Mouse (Mus musculus) embryonic stem cell, embryonic (primary cell): ENCODE measurements around the gene Lif.

Experiments used
- CTCF ChIA-PET, 4 experiments: fragments of 300-600 bp in 2 of 4; fragments of 350-600 bp in 2 of 4; sonication (Branson Sonifier 250); formaldehyde crosslinking; loops; one replicate each; lab custom pipeline; 2022; ENCODE audit warnings: inconsistent platforms in 2 of 4; lab: Charles Lee
- POLR2A ChIA-PET, 4 experiments: fragments of 300-600 bp in 2 of 4; fragments of 350-600 bp in 2 of 4; sonication (Branson Sonifier 250); formaldehyde crosslinking; loops; one replicate each; lab custom pipeline; 2022; ENCODE audit warnings: antibody characterized with exemption in 4 of 4, inconsistent platforms in 1 of 4; lab: Charles Lee

Lif gene

DNA sequence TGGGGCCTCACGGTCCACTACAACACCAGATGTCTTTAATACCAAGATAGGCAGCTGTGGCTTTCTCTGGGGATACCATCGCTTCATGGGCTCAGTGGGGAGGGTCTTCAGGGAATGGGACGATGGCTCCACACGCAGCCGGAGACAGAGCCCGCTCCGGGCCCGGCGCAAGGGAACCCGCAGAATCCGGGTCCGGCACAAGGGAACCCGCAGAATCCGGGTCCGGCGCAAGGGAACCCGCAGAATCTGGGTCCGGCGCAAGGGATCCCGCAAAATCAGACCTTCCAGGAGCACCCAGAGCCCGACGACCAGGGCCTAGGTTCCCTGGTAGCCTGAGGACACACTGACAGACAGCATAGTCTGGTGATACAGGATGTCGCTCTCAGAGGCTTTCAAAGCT, 17.7 kb upstream of the Lif start:
- CTCF ChIA-PET: interaction anchor here in 2 of 4 experiments (1.0 to 5.8 kb wide), 6 partner anchors 8 to 582 kb away, joined by 3 to 41 read pairs (median 4); partner anchors contain the start of gene Rnf215 (in 1 of the 2)

DNA sequence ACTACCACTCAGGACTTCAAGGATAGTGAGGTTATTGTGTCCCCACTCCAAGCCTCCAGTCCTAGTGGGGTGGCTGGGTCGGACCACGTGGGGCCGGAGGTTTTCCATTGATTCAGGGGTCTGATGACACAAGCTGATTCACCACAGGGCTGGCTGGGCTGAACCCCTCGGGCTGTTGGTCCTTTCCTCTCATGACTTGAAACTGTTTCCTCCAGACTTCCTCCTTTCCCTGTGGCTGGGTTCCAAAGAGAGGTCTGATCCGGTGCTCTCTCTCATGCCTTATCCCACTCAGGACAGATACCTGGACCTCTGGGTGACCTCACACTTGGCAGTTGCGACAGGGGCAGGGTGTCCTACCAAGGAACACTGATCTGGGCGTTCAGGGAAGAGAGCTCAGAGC, 17.2 kb upstream of the Lif start:
- ChIA-PET POLR2A (interaction anchor here in 3 of 4 experiments (0.7 to 3.9 kb wide), 12 partner anchors 10 to 625 kb away, joined by 3 to 22 read pairs (median 4); partner anchors contain the start of genes Ccdc157 (in 1 of the 3) and Sf3a1 (in 1 of the 3)), CTCF (interaction anchor here in 3 of 4 experiments (0.6 to 5.8 kb wide), 8 partner anchors 10 to 340 kb away, joined by 3 to 41 read pairs (median 4); partner anchors contain the start of gene Rnf215 (in 1 of the 3))

More for the DNA sequence above, 17.7 kb upstream of the Lif start:
- POLR2A ChIA-PET: interaction anchor here in 2 of 4 experiments (0.7 to 3.9 kb wide), 17 partner anchors 8 to 413 kb away, joined by 3 to 22 read pairs (median 6); partner anchors contain the start of genes Ccdc157 (in 1 of the 2), Sf3a1 (in 1 of the 2) and Tbc1d10a (in 1 of the 2)

DNA sequence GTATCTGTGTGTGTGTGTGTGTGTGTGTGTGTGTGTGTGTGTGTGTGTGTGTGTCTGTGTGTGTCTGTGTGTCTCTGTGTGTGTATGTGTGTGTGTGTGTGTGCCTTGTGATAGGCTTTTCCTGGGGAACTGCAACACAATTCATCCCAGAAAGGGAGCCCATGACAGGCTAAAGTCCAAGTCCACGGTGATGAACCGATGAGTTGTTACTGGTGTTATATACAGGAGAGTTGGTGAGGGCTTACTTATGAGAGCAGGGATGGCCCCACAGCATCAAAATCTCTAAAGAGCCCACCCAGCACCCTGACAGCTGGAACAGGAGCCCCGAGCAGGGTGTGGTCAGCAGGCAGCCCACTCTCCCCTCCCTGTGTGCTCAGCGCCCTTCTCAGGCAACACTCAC, 16.2 kb upstream of the Lif start:
- CTCF ChIA-PET: interaction anchor here in 3 of 4 experiments (0.5 to 5.8 kb wide), 6 partner anchors 9 to 106 kb away, joined by 3 to 41 read pairs (median 4); partner anchors contain the start of gene Rnf215 (in 1 of the 3)
- POLR2A ChIA-PET: interaction anchor here in 3 of 4 experiments (0.6 to 3.9 kb wide), 13 partner anchors 10 to 143 kb away, joined by 3 to 22 read pairs (median 4); no protein-coding TSS in a partner anchor

DNA sequence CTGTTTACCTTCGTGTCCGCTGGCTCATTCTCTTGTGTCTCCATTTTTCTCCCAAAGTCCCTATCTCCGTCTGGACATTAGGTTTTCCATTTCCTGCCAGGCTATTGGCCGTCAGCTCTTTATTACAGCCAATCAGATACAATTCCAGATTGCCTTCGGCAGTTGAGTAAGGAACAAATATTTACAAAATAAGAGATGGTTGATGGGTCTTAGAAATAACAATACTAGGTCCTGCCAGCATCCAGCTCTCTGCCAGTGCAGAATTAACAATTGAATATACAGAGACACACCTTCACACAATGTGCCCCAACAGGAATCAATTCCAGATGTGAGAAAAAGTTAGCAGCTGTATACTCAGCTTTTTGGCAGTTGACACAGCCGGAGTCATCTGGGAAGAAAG, 11.2 kb upstream of the Lif start:
- ChIA-PET CTCF (interaction anchor here (0.6 to 3.7 kb wide), 19 partner anchors 8 to 205 kb away, joined by 3 to 35 read pairs (median 4); partner anchors contain the start of genes Rnf215 (in 2 of the 4), Lif (in 1 of the 4), Osm (in 1 of the 4) and Tbc1d10a (in 1 of the 4)), POLR2A (interaction anchor here (0.5 to 3.8 kb wide), 33 partner anchors 9 to 550 kb away, joined by 3 to 32 read pairs (median 4); partner anchors contain the start of genes Castor1 (in 2 of the 4), Lif (in 2 of the 4), Osm (in 2 of the 4) and Tbc1d10a (in 2 of the 4))

DNA sequence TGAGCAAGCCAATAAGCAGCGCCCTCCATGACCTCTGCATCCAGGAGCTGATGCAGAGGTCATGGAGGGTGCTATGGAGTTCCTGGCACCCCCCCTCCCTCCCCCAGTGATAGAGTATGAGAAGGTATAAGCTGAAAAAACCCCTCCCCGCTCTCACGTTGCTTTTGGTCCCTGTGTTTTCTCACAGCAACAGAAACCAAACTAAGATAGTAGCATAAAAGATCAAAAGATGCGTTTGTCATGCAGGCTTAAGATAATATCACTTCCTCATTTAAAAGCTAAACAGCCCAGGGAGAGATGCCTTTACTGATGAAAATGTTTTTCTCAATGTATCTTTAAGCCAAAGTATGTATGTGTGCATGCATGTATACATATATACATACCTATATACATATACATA, 10.7 kb upstream of the Lif start:
- POLR2A ChIA-PET: interaction anchor here in 3 of 4 experiments (0.6 to 3.8 kb wide), 40 partner anchors 8 to 627 kb away, joined by 3 to 32 read pairs (median 4); partner anchors contain the start of genes Hormad2 (in 2 of the 3), Lif (in 2 of the 3), Osm (in 2 of the 3) and Tbc1d10a (in 2 of the 3)

DNA sequence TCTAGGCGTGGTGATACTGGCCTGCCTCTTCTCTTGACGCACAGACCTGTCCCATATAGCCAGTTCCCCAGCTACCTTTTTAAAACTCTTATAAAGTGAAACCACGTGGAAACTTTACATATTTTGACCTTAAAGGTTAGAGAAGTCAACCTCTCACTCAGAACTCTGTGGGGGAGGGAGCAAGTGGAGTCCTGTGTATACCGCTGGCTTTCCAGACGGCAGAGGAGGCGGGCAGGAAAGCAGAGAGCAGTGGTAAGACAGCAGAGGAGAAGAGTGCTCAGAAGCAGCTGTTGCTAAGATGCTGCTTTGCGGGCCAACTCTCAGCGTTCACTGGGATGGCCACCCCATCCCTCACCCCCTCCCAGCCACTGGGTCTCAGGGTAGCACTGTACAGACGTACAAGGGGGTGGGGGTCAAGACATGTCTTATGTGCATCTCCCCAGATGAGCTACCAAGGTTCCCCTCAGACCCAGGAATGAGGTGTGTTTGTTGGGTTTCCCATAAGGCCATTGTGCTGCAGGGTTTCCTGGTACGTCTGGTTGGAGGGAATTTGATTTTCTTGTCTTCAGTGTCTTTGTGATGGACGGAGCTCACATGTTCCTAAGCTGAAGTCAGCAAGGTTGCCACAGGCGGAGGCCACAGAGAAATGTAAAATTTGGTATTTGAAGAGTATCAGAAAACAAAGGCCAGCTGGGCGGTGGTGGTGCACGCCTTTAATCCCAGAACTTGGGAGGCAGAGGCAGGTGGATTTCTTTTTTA, 10.0 kb upstream of the Lif start:
- POLR2A ChIA-PET: interaction anchor here in 3 of 4 experiments (0.5 to 3.8 kb wide), 35 partner anchors 9 to 626 kb away, joined by 3 to 32 read pairs (median 4); partner anchors contain the start of genes Lif (in 2 of the 3), Tbc1d10a (in 2 of the 3), Castor1 (in 1 of the 3) and Hormad2 (in 1 of the 3)
- CTCF ChIA-PET: interaction anchor here in 3 of 4 experiments (0.5 to 3.7 kb wide), 15 partner anchors 8 to 813 kb away, joined by 3 to 35 read pairs (median 4); partner anchors contain the start of genes Lif (in 1 of the 3) and Rnf215 (in 1 of the 3)

More for the DNA sequence above, 10.7 kb upstream of the Lif start:
- CTCF ChIA-PET: interaction anchor here (0.6 to 3.7 kb wide), 17 partner anchors 9 to 814 kb away, joined by 3 to 35 read pairs (median 4); partner anchors contain the start of genes Rnf215 (in 2 of the 4), Lif (in 1 of the 4), Osm (in 1 of the 4) and Tbc1d10a (in 1 of the 4)

DNA sequence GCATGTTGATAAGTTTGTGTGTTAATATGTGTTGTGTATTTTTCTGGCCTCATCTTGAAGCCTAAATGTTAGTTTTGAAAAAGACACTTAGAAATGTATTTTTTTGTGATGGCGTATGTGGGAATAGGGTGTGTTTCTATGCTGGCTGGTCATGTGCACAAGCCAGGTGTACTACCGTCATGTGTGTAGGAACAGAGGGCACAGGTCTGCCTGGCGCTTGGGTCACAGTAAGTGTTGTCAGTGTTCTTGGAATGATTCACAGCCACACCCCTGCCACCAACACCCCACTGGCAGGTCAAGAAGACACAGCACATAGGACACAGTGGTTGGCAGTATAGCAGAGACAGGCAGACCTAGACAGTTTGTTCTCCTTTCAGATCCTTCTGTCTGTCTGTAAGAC, 8.2 kb upstream of the Lif start:
- POLR2A ChIA-PET: interaction anchor here in 1 of 4 experiments (1.7 to 3.5 kb wide), 2 partner anchors 9 to 10 kb away, joined by 4 to 32 read pairs; partner anchors contain the start of gene Lif

DNA sequence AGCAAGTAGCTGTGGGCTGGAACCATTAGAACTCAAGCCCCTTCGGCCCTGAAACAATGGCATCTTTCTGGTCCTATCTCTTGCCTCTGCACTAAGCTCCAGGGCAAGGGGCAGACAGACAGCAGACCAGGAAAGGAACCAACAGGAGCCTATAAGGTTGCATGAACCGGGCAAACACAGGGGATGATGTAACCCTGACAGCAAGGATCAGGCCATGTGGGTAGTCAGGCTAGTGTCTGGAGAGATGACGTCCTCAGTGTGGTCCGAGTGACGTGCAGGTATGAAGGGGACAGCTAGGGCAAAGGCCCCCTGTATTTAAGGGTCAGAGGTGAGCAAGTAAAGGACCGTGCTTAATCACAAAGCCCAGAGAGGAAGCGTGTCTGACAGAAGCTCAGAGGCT, 7.1 kb upstream of the Lif start:
- CTCF ChIA-PET: interaction anchor here in 3 of 4 experiments (0.9 to 3.6 kb wide), 9 partner anchors 9 to 572 kb away, joined by 3 to 21 read pairs (median 6); no protein-coding TSS in a partner anchor
- POLR2A ChIA-PET: interaction anchor here in 2 of 4 experiments (0.9 to 2.4 kb wide), 13 partner anchors 8 to 445 kb away, joined by 3 to 22 read pairs (median 4); no protein-coding TSS in a partner anchor

More for the DNA sequence above, 8.2 kb upstream of the Lif start:
- CTCF ChIA-PET: no interaction called here

DNA sequence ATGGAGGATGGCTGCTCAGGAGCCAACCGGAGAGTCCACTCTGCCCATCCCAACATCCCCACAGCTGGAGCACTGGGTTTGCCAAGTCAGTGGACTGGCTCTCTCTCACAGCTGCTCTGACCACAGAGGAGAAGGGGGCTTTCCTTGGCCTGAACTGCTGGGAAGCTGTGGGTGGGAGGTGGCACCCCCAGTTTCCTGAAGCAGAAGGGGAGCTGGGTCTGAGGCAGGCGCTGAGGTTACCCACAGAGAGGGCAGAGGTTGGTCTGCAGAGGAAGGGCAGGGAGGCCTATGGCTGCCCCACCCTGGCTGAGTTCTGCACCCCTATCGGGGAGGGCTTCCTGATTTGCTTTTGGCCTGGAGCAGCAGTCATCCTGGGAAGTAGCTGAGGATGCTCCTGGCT, 6.0 kb upstream of the Lif start:
- ChIA-PET POLR2A (interaction anchor here in 3 of 4 experiments (0.5 to 2.4 kb wide), 16 partner anchors 10 to 444 kb away, joined by 3 to 22 read pairs (median 4); partner anchors contain the start of gene Tbc1d10a (in 1 of the 3)), CTCF (interaction anchor here in 3 of 4 experiments (0.5 to 3.6 kb wide), 10 partner anchors 7 to 219 kb away, joined by 3 to 21 read pairs (median 6); no protein-coding TSS in a partner anchor)

DNA sequence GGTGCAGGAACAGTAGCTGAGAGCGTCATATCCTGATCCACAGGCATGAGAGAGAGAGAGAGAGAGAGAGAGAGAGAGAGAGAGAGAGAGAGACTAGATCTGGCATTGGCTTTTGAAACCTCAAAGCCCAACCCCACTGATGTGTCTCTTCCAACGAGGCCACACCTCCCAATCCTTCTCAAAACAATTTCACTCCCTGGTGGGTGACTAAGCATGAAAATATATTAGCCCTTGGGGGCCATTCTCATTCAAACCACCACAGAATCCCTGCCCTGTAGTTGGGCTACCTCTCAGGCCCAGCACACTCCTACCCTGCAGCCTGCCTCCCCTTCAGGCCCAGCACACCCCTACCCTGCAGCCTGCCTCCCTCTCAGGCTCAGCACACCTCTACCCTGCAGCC, 4.5 kb upstream of the Lif start:
- CTCF ChIA-PET: interaction anchor here in 3 of 4 experiments (0.6 to 3.6 kb wide), 4 partner anchors 8 to 568 kb away, joined by 3 to 21 read pairs (median 4); no protein-coding TSS in a partner anchor
- POLR2A ChIA-PET: interaction anchor here in 3 of 4 experiments (0.6 to 2.3 kb wide), 7 partner anchors 14 to 555 kb away, joined by 3 to 13 read pairs (median 3); partner anchors contain the start of gene Tbc1d10a (in 1 of the 3)

DNA sequence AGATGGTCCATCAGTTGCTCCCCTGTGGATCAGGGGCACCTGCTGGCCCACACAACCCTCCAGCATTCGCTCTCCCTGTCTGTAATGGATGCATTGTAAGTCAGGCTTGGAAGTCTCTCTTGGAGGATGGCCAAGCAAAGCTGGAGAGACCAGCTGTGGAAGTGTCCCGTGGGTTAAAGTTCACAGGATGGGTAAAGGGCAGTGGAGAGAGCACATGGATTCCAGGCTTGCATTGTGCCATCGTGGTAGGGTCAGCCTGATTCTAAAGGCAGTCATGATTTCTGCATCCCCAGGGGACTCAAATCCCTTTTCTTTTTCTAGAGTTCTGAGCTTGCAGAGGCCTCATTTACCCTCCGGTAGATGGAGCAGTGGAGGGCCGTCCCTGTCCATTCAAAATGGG, 399 bp downstream of the Lif start:
- CTCF ChIA-PET: interaction anchor here (0.9 to 4.4 kb wide), 37 partner anchors 9 to 718 kb away, joined by 3 to 50 read pairs (median 7); partner anchors contain the start of genes Castor1 (in 2 of the 4), Rnf215 (in 1 of the 4) and Tbc1d10a (in 1 of the 4)
- POLR2A ChIA-PET: interaction anchor here in 2 of 4 experiments (1.0 to 4.2 kb wide), 11 partner anchors 9 to 193 kb away, joined by 3 to 32 read pairs (median 4); partner anchors contain the start of gene Castor1 (in 1 of the 2)

DNA sequence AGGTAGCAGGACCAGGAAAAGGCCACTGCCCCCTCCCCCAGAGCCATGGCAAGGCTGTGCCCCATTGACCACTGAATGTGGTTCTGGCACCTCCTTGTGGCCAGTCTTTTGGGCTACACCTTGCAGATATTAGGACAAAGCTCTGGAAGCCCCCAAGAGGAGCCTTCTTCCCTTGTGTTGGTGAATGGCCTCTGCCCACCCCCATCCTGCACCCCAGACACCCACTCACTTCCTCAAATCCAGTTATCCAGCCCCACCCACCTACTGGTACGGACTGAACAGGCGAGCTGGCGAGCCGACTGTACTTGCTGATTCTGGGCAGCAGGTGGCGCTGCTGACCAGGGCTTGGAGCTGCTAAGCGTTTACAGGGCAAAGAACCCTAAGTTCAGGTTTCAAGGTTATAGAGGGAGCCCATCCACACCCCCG, 1.3 kb downstream of the Lif start:
- ChIA-PET CTCF (interaction anchor here (0.5 to 4.4 kb wide), 122 partner anchors 8 to 728 kb away, joined by 3 to 62 read pairs (median 4); partner anchors contain the start of genes Rnf215 (in 3 of the 4), Castor1 (in 2 of the 4), Tbc1d10a (in 2 of the 4) and Ap1b1 (in 1 of the 4)), POLR2A (interaction anchor here in 3 of 4 experiments (0.6 to 4.2 kb wide), 23 partner anchors 8 to 474 kb away, joined by 3 to 32 read pairs (median 3); partner anchors contain the start of gene Rnf215 (in 1 of the 3))

DNA sequence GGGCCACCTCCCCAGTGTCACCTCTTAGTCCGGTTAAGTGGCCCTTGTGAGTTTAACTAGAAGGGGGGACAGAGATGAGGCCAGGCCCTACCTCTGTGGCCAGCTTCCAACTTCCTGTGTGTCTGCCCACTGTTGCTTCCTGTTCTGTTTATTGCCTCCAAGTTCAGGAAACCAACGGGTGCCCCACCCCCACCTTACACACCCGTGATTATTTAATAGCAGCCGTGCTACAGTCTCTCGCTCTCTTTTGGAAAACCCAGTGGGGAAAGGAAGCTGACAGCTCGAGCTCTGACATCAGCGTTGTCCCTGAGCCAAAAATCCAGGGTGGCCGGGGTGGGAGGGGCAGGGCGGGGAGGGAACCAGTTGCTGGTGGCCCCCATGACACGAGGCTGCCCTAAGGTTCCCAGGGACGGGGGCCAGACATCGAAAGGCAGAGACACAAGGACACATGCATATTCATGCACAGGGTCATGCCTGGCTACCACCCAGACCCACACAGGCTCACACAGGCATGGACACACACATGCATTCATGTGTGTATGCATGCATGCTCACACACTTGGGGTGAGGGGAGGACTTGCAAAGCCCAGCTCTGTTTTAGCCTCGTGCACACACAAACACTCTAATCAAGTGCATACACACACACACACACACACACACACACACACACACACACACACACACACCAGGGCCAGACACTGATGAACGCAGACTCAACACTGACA, 3.3 kb downstream of the Lif start:
- POLR2A ChIA-PET: interaction anchor here (0.6 to 4.2 kb wide), 39 partner anchors 9 to 561 kb away, joined by 3 to 28 read pairs (median 4); partner anchors contain the start of genes Rnf215 (in 2 of the 4) and Castor1 (in 1 of the 4)
- CTCF ChIA-PET: interaction anchor here (0.5 to 4.4 kb wide), 127 partner anchors 8 to 915 kb away, joined by 3 to 62 read pairs (median 4); partner anchors contain the start of genes Rnf215 (in 3 of the 4), Castor1 (in 2 of the 4), Hormad2 (in 2 of the 4) and Nipsnap1 (in 1 of the 4)

DNA sequence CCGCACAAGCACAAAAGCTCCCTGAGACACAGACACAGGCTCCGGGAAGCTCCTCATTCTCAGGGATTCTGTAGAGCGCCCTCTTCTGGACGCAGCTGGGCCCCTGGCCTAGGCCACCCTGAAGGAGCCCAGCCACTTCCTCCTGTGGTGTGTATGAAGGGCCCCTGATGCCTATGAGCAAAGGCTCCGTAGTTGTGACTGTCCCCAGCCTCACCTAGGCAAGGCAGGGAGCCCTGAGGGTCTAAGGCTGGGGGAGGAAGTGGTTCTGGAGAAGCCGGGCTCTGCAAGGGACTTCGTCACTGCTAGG, 3.8 kb downstream of the Lif start:
- ChIA-PET CTCF (interaction anchor here (0.5 to 4.4 kb wide), 116 partner anchors 8 to 900 kb away, joined by 3 to 62 read pairs (median 4); partner anchors contain the start of genes Rnf215 (in 3 of the 4), Castor1 (in 2 of the 4), Hormad2 (in 2 of the 4) and Nipsnap1 (in 1 of the 4)), POLR2A (interaction anchor here (0.6 to 4.2 kb wide), 34 partner anchors 10 to 232 kb away, joined by 3 to 28 read pairs (median 4); partner anchors contain the start of genes Rnf215 (in 2 of the 4) and Castor1 (in 1 of the 4))

DNA sequence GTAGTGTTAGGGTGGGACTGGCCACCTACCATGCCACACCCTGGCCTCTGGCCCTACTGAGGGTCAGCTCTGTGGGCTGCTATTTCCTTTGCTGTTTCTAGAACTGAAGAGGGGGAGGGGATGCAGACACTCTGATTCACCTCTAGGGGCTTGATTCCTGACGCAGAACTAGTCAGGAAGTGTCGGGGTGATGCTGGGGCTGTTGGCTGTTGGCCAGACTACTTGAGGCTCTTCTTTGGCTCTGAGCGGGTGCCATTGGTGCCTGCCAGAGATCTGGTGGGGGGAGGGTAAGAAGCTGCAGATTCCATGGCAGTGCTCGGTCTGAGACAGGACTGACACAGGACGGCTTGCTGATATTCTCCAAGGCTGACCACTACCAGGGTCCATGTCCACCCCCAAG, 4.6 kb downstream of the Lif start:
- ChIA-PET POLR2A (interaction anchor here in 2 of 4 experiments (0.8 to 4.2 kb wide), 15 partner anchors 9 to 189 kb away, joined by 3 to 28 read pairs (median 5); partner anchors contain the start of genes Castor1 (in 1 of the 2) and Rnf215 (in 1 of the 2)), CTCF (interaction anchor here (0.5 to 4.4 kb wide), 33 partner anchors 8 to 575 kb away, joined by 3 to 62 read pairs (median 5); partner anchors contain the start of genes Rnf215 (in 2 of the 4), Castor1 (in 1 of the 4) and Hormad2 (in 1 of the 4))
